Mouse (Mus musculus): ENCODE data around the gene Mettl8.

- TF ChIP-seq HCFC1 (IDR thresholded peaks at IDR 0.05; ENCODE audit: low read depth, low read length) (no peak), CTCF (IDR thresholded peaks at IDR 0.05 in 2 of 3, conservative IDR thresholded peaks at IDR 0.05 in 1 of 3; ENCODE audit: control insufficient read depth in 1 of 3, insufficient read depth in 1 of 3, low read depth in 2 of 3, low read length in 3 of 3, poor library complexity in 1 of 3, severe bottlenecking in 1 of 3) (no peak), POLR2A (IDR thresholded peaks at IDR 0.05; ENCODE audit: control insufficient read depth in 1 of 2, insufficient read depth in 1 of 2, low read depth in 1 of 2, low read length in 2 of 2, poor library complexity in 1 of 2) (no peak), MAX (IDR thresholded peaks at IDR 0.05; ENCODE audit: low read length) (no peak), NELFE (IDR thresholded peaks at IDR 0.05; ENCODE audit: low read depth, low read length) (no peak), MEF2A (IDR thresholded peaks at IDR 0.05; ENCODE audit: extremely low read depth, insufficient replicate concordance, low read depth, low read length, poor library complexity, severe bottlenecking) (no peak), CHD1 (IDR thresholded peaks at IDR 0.05; ENCODE audit: low read depth, low read length) (no peak), ZNF384 (IDR thresholded peaks at IDR 0.05; ENCODE audit: low read depth, low read length) (no peak), MYB (IDR thresholded peaks at IDR 0.05; ENCODE audit: low read depth, low read length) (no peak), JUND (IDR thresholded peaks at IDR 0.05; ENCODE audit: low read depth, low read length) (no peak), CHD2 (IDR thresholded peaks at IDR 0.05; ENCODE audit: low read length) (no peak), UBTF (IDR thresholded peaks at IDR 0.05; ENCODE audit: borderline replicate concordance, insufficient read depth, low read depth, low read length) (no peak), EP300 (IDR thresholded peaks at IDR 0.05; ENCODE audit: low read depth in 1 of 2, low read length in 2 of 2) (no peak), RAD21 (IDR thresholded peaks at IDR 0.05; ENCODE audit: low read depth, low read length) (no peak)
Measured at GRCm38 (mm10) chr2:70932965-70933364, 122.4 kb downstream of the Mettl8 start.
